Mouse (Mus musculus) kidney, embryonic 15.5 days (tissue): ENCODE results near the gene Oxtr. TPM values are rescaled to one million over a fixed set of nuclear protein-coding genes. Genes with fewer than 3 reads are reported as not detected.

Source experiments
- polyA plus RNA-seq: library from polyadenylated mRNA; unstranded; fragments of >200 nt; fragmentation: Nextera tagmentation; extraction: Ambion mirVana; gene quantifications from 2 replicates; pipeline ENCODE4 v1.2.1, GENCODE M21; 2015

Gene Oxtr
- polyA plus RNA-seq, 1 experiment from 2014 or later = 6.0 TPM

Other genes with a start within 250 kb of the Oxtr start
- 23.3 and 23.9 TPM in 2 replicates for gene Lmcd1, start 216.2 kb downstream of the Oxtr start, polyA plus RNA-seq
- gene Ssu2, start 101.9 kb downstream of the Oxtr start, polyA plus RNA-seq = 3.2 and 3.5 TPM in 2 replicates
- gene Cav3, start 30.4 kb downstream of the Oxtr start, polyA plus RNA-seq = 2.1 and 5.2 TPM in 2 replicates
- gene Rad18, start 206.7 kb upstream of the Oxtr start, polyA plus RNA-seq = 46.9 and 51.3 TPM in 2 replicates